Mouse (Mus musculus): ENCODE data around the gene Olfr652. TPM values are rescaled to one million over a fixed set of nuclear protein-coding genes. Genes with fewer than 3 reads are reported as not detected.

The Olfr652 gene
- not detected for total RNA-seq (2021)

- DNase-seq = no peak
Measured at GRCm38 (mm10) chr7:104560601-104561000, at the start of gene Olfr652. Olfr652 (plus strand) TSS chr7:104560901.

GRCm38 (mm10) chr7:104549833-104550232, 10.9 kb upstream of the Olfr652 start, which contains the start of gene Olfr651:
Olfr651 (plus strand) TSS chr7:104550133.
- no peak for DNase-seq

GRCm38 (mm10) chr7:104552700-104553099, 8.0 kb upstream of the Olfr652 start:
- no peak for DNase-seq

GRCm38 (mm10) chr7:104577014-104577413, 16.3 kb downstream of the Olfr652 start, which contains the start of gene Olfr653:
Olfr653 (plus strand) TSS chr7:104577314.
- DNase-seq = no peak

- DNase-seq = no peak
Measured at GRCm38 (mm10) chr7:104580846-104581245, 20.1 kb downstream of the Olfr652 start.

- DNase-seq = no peak
Measured at GRCm38 (mm10) chr7:104581429-104581828, 20.7 kb downstream of the Olfr652 start.

GRCm38 (mm10) chr7:104586725-104587124, 26.0 kb downstream of the Olfr652 start, which contains the start of gene Olfr654:
Olfr654 (plus strand) TSS chr7:104587025.
- no peak for DNase-seq

GRCm38 (mm10) chr7:104588274-104588673, 27.6 kb downstream of the Olfr652 start:
- DNase-seq = no peak

GRCm38 (mm10) chr7:104601679-104602078, 41.0 kb downstream of the Olfr652 start, which contains the start of gene Olfr655:
Olfr655 (minus strand) TSS chr7:104601779.
- no peak for DNase-seq

GRCm38 (mm10) chr7:104603173-104603572, 42.5 kb downstream of the Olfr652 start:
- no peak for DNase-seq

- DNase-seq = no peak
Measured at GRCm38 (mm10) chr7:104604727-104605126, 44.0 kb downstream of the Olfr652 start.

- no peak for DNase-seq
Measured at GRCm38 (mm10) chr7:104613655-104614054, 53.0 kb downstream of the Olfr652 start, which contains the start of gene Olfr656. Olfr656 (plus strand) TSS chr7:104613955.

Other genes starting within 250 kb of the Olfr652 start
- 1 to 10 TPM; 1.8 to 2.5 TPM for gene Trim12a, start 245.4 kb upstream of the Olfr652 start, total RNA-seq (2021)
- gene Trim34b, start 231.4 kb upstream of the Olfr652 start, total RNA-seq (2021) = not detected
- gene Trim12c, start 207.5 kb upstream of the Olfr652 start, total RNA-seq (2021) = 1 to 10 TPM; 1.4 to 1.8 TPM
- gene Trim30b, start 191.0 kb upstream of the Olfr652 start, total RNA-seq (2021) = not detected
- gene Trim30c, start 160.1 kb upstream of the Olfr652 start, total RNA-seq (2021) = under 1 TPM in 1 of 2 experiments, not detected in 1; 0.20 TPM
- under 1 TPM; 0.47 to 0.51 TPM for gene Trim30a, start 95.7 kb upstream of the Olfr652 start, total RNA-seq (2021)
- under 1 TPM in 1 of 2 experiments, not detected in 1; 0.27 TPM for gene Trim30d, start 53.1 kb upstream of the Olfr652 start, total RNA-seq (2021)
- not detected for gene Olfr651, start 10.8 kb upstream of the Olfr652 start, total RNA-seq (2021)
- not detected for gene Olfr653, start 16.4 kb downstream of the Olfr652 start, total RNA-seq (2021)
- not detected for gene Olfr654, start 26.1 kb downstream of the Olfr652 start, total RNA-seq (2021)
- not detected for gene Olfr655, start 40.9 kb downstream of the Olfr652 start, total RNA-seq (2021)
- gene Olfr656, start 53.1 kb downstream of the Olfr652 start, total RNA-seq (2021) = not detected
- gene Olfr657, start 63.9 kb downstream of the Olfr652 start, total RNA-seq (2021) = not detected
- gene Olfr658, start 86.4 kb downstream of the Olfr652 start, total RNA-seq (2021) = not detected
- gene Olfr659, start 105.9 kb downstream of the Olfr652 start, total RNA-seq (2021) = not detected
- not detected for gene Olfr661, start 125.6 kb downstream of the Olfr652 start, total RNA-seq (2021)
- not detected for gene Usp17le, start 216.6 kb downstream of the Olfr652 start, total RNA-seq (2021)